Mouse (Mus musculus): ENCODE data around the gene Hoxd10. TPM values are rescaled to one million over a fixed set of nuclear protein-coding genes. Genes with fewer than 3 reads are reported as not detected.

Gene Hoxd10
- total RNA-seq, 2 experiments from 2014 or later: not detected

- DNase-seq: no peak
- intact Hi-C loops (cut with DNase I): no loop called here
These were observed 47.7 kb downstream of the Hoxd10 start for GRCm38 (mm10) chr2:74739476-74739800.

- intact Hi-C loops (cut with DNase I): no loop called here
- DNase-seq: no peak
These were observed 48.1 kb downstream of the Hoxd10 start for GRCm38 (mm10) chr2:74739869-74740268.

GRCm38 (mm10) chr2:74740311-74741091 is 48.8 kb downstream of the Hoxd10 start:
- DNase-seq: no peak
- intact Hi-C loops (cut with DNase I): no loop called here

GRCm38 (mm10) chr2:74741252-74741978 is 49.7 kb downstream of the Hoxd10 start:
- no peak for DNase-seq
- intact Hi-C loops (cut with DNase I): no loop called here

GRCm38 (mm10) chr2:74741979-74742277 is 50.2 kb downstream of the Hoxd10 start:
- DNase-seq: no peak
- intact Hi-C loops (cut with DNase I): no loop called here

Small RNA genes within 50 kb of the gene (microRNA-seq; reads per million reads assigned to microRNA genes)
- gene Gm44463 (0 reads per million in 2 experiments), gene Mir10b (1,206 to 1,233 reads per million in 2 experiments)

Other genes with a start within 250 kb of the Hoxd10 start
- 10 to 100 TPM; 18.7 to 21.4 TPM for gene Lnpk, start 112.5 kb upstream of the Hoxd10 start, total RNA-seq (2021)
- gene Evx2, start 32.4 kb upstream of the Hoxd10 start, total RNA-seq (2021): not detected
- gene Hoxd13, start 23.6 kb upstream of the Hoxd10 start, total RNA-seq (2021): not detected
- not detected for gene Hoxd12, start 16.9 kb upstream of the Hoxd10 start, total RNA-seq (2021)
- not detected for gene Hoxd11, start 12.4 kb upstream of the Hoxd10 start, total RNA-seq (2021)
- under 1 TPM; 0.19 to 0.22 TPM for gene Hoxd9, start 5.8 kb downstream of the Hoxd10 start, total RNA-seq (2021)
- 1 to 10 TPM; 1.9 to 2.5 TPM for gene Hoxd8, start 12.7 kb downstream of the Hoxd10 start, total RNA-seq (2021)
- gene Hoxd3, start 20.0 kb downstream of the Hoxd10 start, total RNA-seq (2021): not detected
- under 1 TPM; 0.55 to 0.57 TPM for gene Hoxd4, start 20.0 kb downstream of the Hoxd10 start, total RNA-seq (2021)
- gene Gm28230, start 34.8 kb downstream of the Hoxd10 start, total RNA-seq (2021): not detected
- not detected for gene Hoxd1, start 71.1 kb downstream of the Hoxd10 start, total RNA-seq (2021)
- 100 to 1,000 TPM; 137 to 142 TPM for gene Mtx2, start 133.9 kb downstream of the Hoxd10 start, total RNA-seq (2021)